Mouse (Mus musculus): ENCODE measurements at regions not wholly inside any gene's neighbourhood (a gene's known extent, or its start where the extent isn't known, plus 50 kb on each side); places are given as distances from the start of the nearest gene placed in this dataset.

DNA sequence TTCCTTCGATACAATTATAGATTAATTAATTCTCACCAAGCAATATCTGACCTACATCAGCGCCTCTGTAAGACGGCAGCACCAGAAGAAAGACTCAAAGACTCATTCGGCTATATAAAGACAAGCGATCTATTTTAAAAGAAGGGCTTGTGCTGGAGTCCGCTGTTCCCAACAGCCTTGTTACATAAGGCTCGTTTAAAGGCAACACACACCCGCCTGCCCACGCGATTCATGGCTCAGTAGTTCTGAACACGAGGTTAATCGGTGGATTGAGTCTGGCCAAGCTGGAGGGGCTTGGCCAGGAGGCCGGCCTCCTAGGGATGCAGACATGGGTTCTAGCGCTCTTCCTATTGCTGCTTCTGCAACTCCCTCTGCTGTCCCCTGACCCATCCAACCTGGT lies 306.9 kb downstream of the Mroh4 start:
- TF ChIP-seq EP300 (IDR thresholded peaks at IDR 0.05; ENCODE audit: low read depth) (no peak), CTCF (IDR thresholded peaks at IDR 0.05; ENCODE audit: low read depth) (no peak)

Data from liver, embryonic 14.5 days (tissue).